Mouse (Mus musculus): ENCODE data around the gene Lamp2. TPM values are rescaled to one million over a fixed set of nuclear protein-coding genes. Genes with fewer than 3 reads are reported as not detected.

Lamp2 gene
- polyA plus RNA-seq, 1 experiment from 2014 or later: 131 TPM

- no peak overlapping the region for H3K9ac ChIP-seq (ENCODE audit: low read length)
- H3K4me3 ChIP-seq (ENCODE audit: low read depth, low read length): no peak overlapping the region
- DNase-seq (ENCODE audit: low spot score): no peak
- H3K36me3 ChIP-seq (ENCODE audit: control insufficient read depth, insufficient read depth, low read length): no peaks in the 10 kb centered on the region
- WGBS: 86% methylated on average over 2 of the region's 2 CpGs
- no peak overlapping the region for H3K4me2 ChIP-seq (ENCODE audit: low read length)
- no peaks in the 10 kb centered on the region for H3K4me1 ChIP-seq (replicated peaks; ENCODE audit: control insufficient read depth, insufficient read depth, low read length)
- no peaks in the 10 kb centered on the region for H3K27me3 ChIP-seq (replicated peaks; ENCODE audit: control insufficient read depth, insufficient read depth, low read length)
- no peak overlapping the region for H3K27ac ChIP-seq (ENCODE audit: low read depth)
- no peaks in the 10 kb centered on the region for H3K9me3 ChIP-seq (ENCODE audit: control insufficient read depth, low read length)
- no peak for ATAC-seq (replicated peaks; ENCODE audit: low FRiP score, low TSS enrichment, low read depth)
Observed at GRCm38 (mm10) chrX:38463160-38463559, 6.9 kb upstream of the Lamp2 start.

DNA sequence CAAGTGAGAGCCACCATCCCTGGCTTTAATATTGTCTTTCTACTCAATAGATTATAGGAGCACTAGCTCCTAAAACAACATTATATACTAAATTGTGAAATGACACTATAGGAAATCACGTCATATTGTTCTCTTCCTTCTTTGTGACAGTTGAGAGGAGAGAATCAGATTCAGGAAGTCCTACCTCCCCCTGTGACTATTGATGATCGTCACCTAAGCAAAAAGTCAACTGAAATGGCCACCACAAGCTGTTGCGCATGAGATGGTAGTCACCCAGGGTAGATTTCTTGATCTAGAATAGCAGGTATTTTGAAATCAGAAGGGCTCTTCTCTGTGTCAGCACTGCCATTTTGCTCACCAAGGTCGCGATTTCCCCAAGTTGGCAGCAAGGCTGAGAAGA is 5.8 kb upstream of the Lamp2 start:
- no peak for DNase-seq (ENCODE audit: low spot score)
- H3K9ac ChIP-seq (ENCODE audit: low read length): no peak overlapping the region
- H3K4me3 ChIP-seq (ENCODE audit: low read depth, low read length): no peak overlapping the region
- no peaks in the 10 kb centered on the region for H3K4me1 ChIP-seq (replicated peaks; ENCODE audit: control insufficient read depth, insufficient read depth, low read length)
- H3K27me3 ChIP-seq (replicated peaks; ENCODE audit: control insufficient read depth, insufficient read depth, low read length): no peaks in the 10 kb centered on the region
- no peaks in the 10 kb centered on the region for H3K36me3 ChIP-seq (ENCODE audit: control insufficient read depth, insufficient read depth, low read length)
- H3K9me3 ChIP-seq (ENCODE audit: control insufficient read depth, low read length): no peaks in the 10 kb centered on the region
- no peak for ATAC-seq (replicated peaks; ENCODE audit: low FRiP score, low TSS enrichment, low read depth)
- no peak overlapping the region for H3K4me2 ChIP-seq (ENCODE audit: low read length)
- 93% methylated on average over 5 of the region's 5 CpGs for WGBS
- no peak overlapping the region for H3K27ac ChIP-seq (ENCODE audit: low read depth)

- no peak for DNase-seq (ENCODE audit: low spot score)
- ATAC-seq (replicated peaks; ENCODE audit: low FRiP score, low TSS enrichment, low read depth): no peak
- H3K27ac ChIP-seq (ENCODE audit: low read depth): no peak overlapping the region
Observed at GRCm38 (mm10) chrX:38460887-38461286, 4.6 kb upstream of the Lamp2 start.

GRCm38 (mm10) chrX:38459076-38459475 is 2.8 kb upstream of the Lamp2 start:
- 81% methylated on average over 8 of the region's 8 CpGs for WGBS
- no peaks in the 10 kb centered on the region for H3K27me3 ChIP-seq (replicated peaks; ENCODE audit: control insufficient read depth, insufficient read depth, low read length)
- no peak overlapping the region for H3K4me2 ChIP-seq (ENCODE audit: low read length)
- H3K9ac ChIP-seq (ENCODE audit: low read length): no peak overlapping the region
- H3K4me3 ChIP-seq (ENCODE audit: low read depth, low read length): no peak overlapping the region
- no peaks in the 10 kb centered on the region for H3K4me1 ChIP-seq (replicated peaks; ENCODE audit: control insufficient read depth, insufficient read depth, low read length)
- no peak overlapping the region for H3K27ac ChIP-seq (ENCODE audit: low read depth)
- H3K9me3 ChIP-seq (ENCODE audit: control insufficient read depth, low read length): no peaks in the 10 kb centered on the region
- ATAC-seq (replicated peaks; ENCODE audit: low FRiP score, low TSS enrichment, low read depth) (no peak), DNase-seq (ENCODE audit: low spot score) (no peak)
- no peaks in the 10 kb centered on the region for H3K36me3 ChIP-seq (ENCODE audit: control insufficient read depth, insufficient read depth, low read length)

More at GRCm38 (mm10) chrX:38460887-38461286, 4.6 kb upstream of the Lamp2 start:
- no peaks in the 10 kb centered on the region for H3K9me3 ChIP-seq (ENCODE audit: control insufficient read depth, low read length)
- H3K4me2 ChIP-seq (ENCODE audit: low read length): no peak overlapping the region
- no peak overlapping the region for H3K4me3 ChIP-seq (ENCODE audit: low read depth, low read length)
- H3K27me3 ChIP-seq (replicated peaks; ENCODE audit: control insufficient read depth, insufficient read depth, low read length): no peaks in the 10 kb centered on the region
- H3K36me3 ChIP-seq (ENCODE audit: control insufficient read depth, insufficient read depth, low read length): no peaks in the 10 kb centered on the region
- 40% methylated on average over 3 of the region's 3 CpGs for WGBS
- H3K4me1 ChIP-seq (replicated peaks; ENCODE audit: control insufficient read depth, insufficient read depth, low read length): no peaks in the 10 kb centered on the region
- H3K9ac ChIP-seq (ENCODE audit: low read length): no peak overlapping the region

DNA sequence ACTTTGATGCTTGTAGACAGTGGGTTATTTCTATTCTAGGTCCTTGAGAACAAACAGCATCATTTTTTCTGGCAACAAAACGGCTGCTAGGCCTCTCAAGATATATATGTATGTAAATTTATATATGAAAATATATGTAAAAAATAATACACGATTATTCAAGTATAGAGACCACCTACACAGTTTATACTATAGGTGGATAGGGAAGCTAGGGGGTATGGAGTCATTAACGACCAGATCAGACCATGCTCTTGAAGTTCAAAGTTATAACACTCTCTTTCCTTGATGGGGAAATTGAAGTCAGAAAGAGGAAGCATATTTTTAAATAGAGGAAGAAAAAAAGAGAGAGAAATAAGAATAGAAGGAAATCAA is 367 bp upstream of the Lamp2 start:
- H3K9ac ChIP-seq (ENCODE audit: low read length): no peak overlapping the region
- DNase-seq (ENCODE audit: low spot score) (no peak), ATAC-seq (replicated peaks; ENCODE audit: low FRiP score, low TSS enrichment, low read depth) (0 out of 2 replicates have a peak, but pooled peaks have one; percentile 2)
- H3K9me3 ChIP-seq (ENCODE audit: control insufficient read depth, low read length): no peaks in the 10 kb centered on the region
- no peak overlapping the region for H3K27ac ChIP-seq (ENCODE audit: low read depth)
- no peaks in the 10 kb centered on the region for H3K27me3 ChIP-seq (replicated peaks; ENCODE audit: control insufficient read depth, insufficient read depth, low read length)
- H3K4me1 ChIP-seq (replicated peaks; ENCODE audit: control insufficient read depth, insufficient read depth, low read length): no peaks in the 10 kb centered on the region
- peaks cover 2% of the 10 kb centered on the region; the same call in 1 of the 2 replicates for H3K36me3 ChIP-seq (ENCODE audit: control insufficient read depth, insufficient read depth, low read length)
- WGBS: 32% methylated on average over 3 of the region's 3 CpGs
- no peak overlapping the region for H3K4me3 ChIP-seq (ENCODE audit: low read depth, low read length)
- no peak overlapping the region for H3K4me2 ChIP-seq (ENCODE audit: low read length)

- Histone ChIP-seq H3K9me3 (ENCODE audit: control insufficient read depth, low read length) (no peaks in the 10 kb centered on the region), H3K27ac (ENCODE audit: low read depth) (peak overlapping the region; percentile 75), H3K36me3 (ENCODE audit: control insufficient read depth, insufficient read depth, low read length) (peaks cover 14% of the 10 kb centered on the region; the same call in 1 of the 2 replicates), H3K4me2 (ENCODE audit: low read length) (peak overlapping the region; percentile 53), H3K4me1 (replicated peaks; ENCODE audit: control insufficient read depth, insufficient read depth, low read length) (no peaks in the 10 kb centered on the region), H3K4me3 (ENCODE audit: low read depth, low read length) (peak overlapping the region; percentile 52), H3K9ac (ENCODE audit: low read length) (peak overlapping the region; percentile 59), H3K27me3 (replicated peaks; ENCODE audit: control insufficient read depth, insufficient read depth, low read length) (no peaks in the 10 kb centered on the region)
- WGBS: 17% methylated on average over 7 of the region's 7 CpGs
- DNase-seq (ENCODE audit: low spot score) (no peak), ATAC-seq (replicated peaks; ENCODE audit: low FRiP score, low TSS enrichment, low read depth) (peak; percentile 37; the same call in 1 of the 2 replicates)
Observed at GRCm38 (mm10) chrX:38455474-38455873, 780 bp downstream of the Lamp2 start.

GRCm38 (mm10) chrX:38454900-38455299 is 1.4 kb downstream of the Lamp2 start:
- Histone ChIP-seq H3K9me3 (ENCODE audit: control insufficient read depth, low read length) (no peaks in the 10 kb centered on the region), H3K4me2 (ENCODE audit: low read length) (peak overlapping the region; percentile 53), H3K9ac (ENCODE audit: low read length) (no peak overlapping the region; the same call in 1 of the 2 replicates), H3K4me3 (ENCODE audit: low read depth, low read length) (peak overlapping the region; percentile 52), H3K27ac (ENCODE audit: low read depth) (no peak overlapping the region), H3K36me3 (ENCODE audit: control insufficient read depth, insufficient read depth, low read length) (peaks cover 20% of the 10 kb centered on the region), H3K27me3 (replicated peaks; ENCODE audit: control insufficient read depth, insufficient read depth, low read length) (no peaks in the 10 kb centered on the region), H3K4me1 (replicated peaks; ENCODE audit: control insufficient read depth, insufficient read depth, low read length) (no peaks in the 10 kb centered on the region)
- DNase-seq (ENCODE audit: low spot score) (no peak), ATAC-seq (replicated peaks; ENCODE audit: low FRiP score, low TSS enrichment, low read depth) (no peak)
- 11% methylated on average over 2 of the region's 2 CpGs for WGBS

- Histone ChIP-seq H3K27me3 (replicated peaks; ENCODE audit: control insufficient read depth, insufficient read depth, low read length) (no peaks in the 10 kb centered on the region), H3K4me3 (ENCODE audit: low read depth, low read length) (no peak overlapping the region), H3K9me3 (ENCODE audit: control insufficient read depth, low read length) (no peaks in the 10 kb centered on the region), H3K27ac (ENCODE audit: low read depth) (no peak overlapping the region), H3K9ac (ENCODE audit: low read length) (no peak overlapping the region), H3K4me2 (ENCODE audit: low read length) (no peak overlapping the region), H3K4me1 (replicated peaks; ENCODE audit: control insufficient read depth, insufficient read depth, low read length) (no peaks in the 10 kb centered on the region), H3K36me3 (ENCODE audit: control insufficient read depth, insufficient read depth, low read length) (peaks cover 29% of the 10 kb centered on the region)
- ATAC-seq (replicated peaks; ENCODE audit: low FRiP score, low TSS enrichment, low read depth) (no peak), DNase-seq (ENCODE audit: low spot score) (no peak)
- WGBS: 79% methylated on average over 5 of the region's 5 CpGs
Observed at GRCm38 (mm10) chrX:38453924-38454323, 2.3 kb downstream of the Lamp2 start.

DNA sequence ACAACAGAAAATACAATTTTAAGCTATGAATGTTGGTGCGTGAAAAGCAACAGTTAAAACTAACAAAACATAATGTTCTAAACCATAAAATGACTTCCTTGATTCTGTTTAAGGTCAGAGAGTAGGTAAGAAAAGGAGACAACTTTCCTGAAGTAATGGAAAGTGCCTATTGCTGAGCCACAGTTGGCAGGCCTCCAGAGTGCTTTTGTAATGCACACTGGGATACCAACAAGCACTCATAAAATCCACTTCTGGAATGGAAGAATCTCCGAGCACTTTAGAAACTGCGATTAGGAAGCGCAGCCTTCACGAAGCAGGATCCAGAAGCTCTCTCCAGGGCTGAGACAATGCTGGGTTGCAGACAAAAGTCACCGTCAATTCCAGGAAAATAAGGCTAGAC is 5.8 kb downstream of the Lamp2 start:
- no peaks in the 10 kb centered on the region for H3K27me3 ChIP-seq (replicated peaks; ENCODE audit: control insufficient read depth, insufficient read depth, low read length)
- DNase-seq (ENCODE audit: low spot score): no peak
- H3K4me2 ChIP-seq (ENCODE audit: low read length): no peak overlapping the region
- H3K27ac ChIP-seq (ENCODE audit: low read depth): no peak overlapping the region
- no peak overlapping the region for H3K9ac ChIP-seq (ENCODE audit: low read length)
- peaks cover 31% of the 10 kb centered on the region for H3K36me3 ChIP-seq (ENCODE audit: control insufficient read depth, insufficient read depth, low read length)
- 82% methylated on average over 6 of the region's 6 CpGs for WGBS
- ATAC-seq (replicated peaks; ENCODE audit: low FRiP score, low TSS enrichment, low read depth): no peak
- H3K4me1 ChIP-seq (replicated peaks; ENCODE audit: control insufficient read depth, insufficient read depth, low read length): no peaks in the 10 kb centered on the region
- H3K9me3 ChIP-seq (ENCODE audit: control insufficient read depth, low read length): no peaks in the 10 kb centered on the region
- no peak overlapping the region for H3K4me3 ChIP-seq (ENCODE audit: low read depth, low read length)

Data from intestine, embryonic 14.5 days (tissue).